Mouse (Mus musculus): ENCODE measurements at regions not wholly inside any gene's neighbourhood (a gene's known extent, or its start where the extent isn't known, plus 50 kb on each side); places are given as distances from the start of the nearest gene placed in this dataset.

DNA sequence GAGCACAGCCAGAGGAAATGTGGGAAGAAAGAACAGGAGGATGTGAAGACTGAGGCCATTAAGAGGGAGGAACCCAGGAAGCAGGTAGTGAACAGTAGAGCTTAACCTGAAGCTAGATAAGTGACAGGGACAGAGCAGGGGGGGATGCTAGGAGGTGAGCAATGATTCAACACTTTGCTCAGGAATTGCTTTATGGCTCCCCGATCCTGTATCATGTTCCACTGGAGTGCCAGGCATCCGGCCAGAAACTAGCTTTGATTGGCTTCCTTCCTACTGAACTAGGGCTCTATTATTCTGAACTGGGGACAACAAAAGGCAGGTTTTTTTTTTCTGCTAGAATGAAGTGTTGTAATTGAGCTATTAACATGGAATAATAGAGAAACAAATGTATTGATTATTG, 493.1 kb upstream of the Fat3 start:
- peak; percentile 25 to 57 for DNase-seq

DNA sequence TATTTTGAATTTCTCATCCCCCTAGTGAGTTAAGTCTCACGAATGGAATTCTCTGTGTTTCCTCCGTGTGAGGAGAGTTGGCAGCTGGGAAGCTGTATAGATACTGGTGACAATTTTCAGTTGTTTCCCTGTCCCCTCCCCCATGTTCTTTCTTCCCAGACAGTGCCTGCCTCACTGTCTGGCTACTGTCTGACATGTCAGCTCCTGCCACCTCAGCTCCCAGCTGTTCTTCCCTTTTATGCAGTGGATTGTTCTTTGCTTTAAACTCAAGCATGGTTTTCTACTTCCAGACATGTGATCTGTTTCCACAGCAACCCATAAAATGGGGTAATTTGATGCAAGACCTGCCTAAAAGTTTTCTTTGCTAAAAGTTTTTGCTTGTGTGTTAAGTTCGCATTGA, 487.0 kb upstream of the Fat3 start:
- DNase-seq = no peak

DNA sequence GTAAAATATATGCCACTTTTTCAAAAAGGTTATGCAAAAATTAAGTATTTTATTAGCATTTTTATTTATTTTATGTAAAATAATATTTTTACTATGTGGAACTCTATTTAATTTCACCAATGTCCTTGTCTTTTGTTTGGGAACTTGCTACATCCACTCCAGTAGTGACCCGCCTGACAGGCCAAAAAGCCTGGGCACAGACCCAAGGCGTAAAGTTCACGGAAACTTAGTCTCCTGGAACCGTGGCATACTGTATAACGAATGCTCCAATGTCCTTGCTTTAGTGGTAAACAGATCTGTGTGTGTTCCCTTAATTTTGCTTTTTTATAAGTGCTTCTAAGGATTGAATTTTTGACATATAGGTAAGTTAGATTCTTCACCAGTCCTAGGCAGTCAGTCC, 476.2 kb upstream of the Fat3 start:
- no peak for DNase-seq

DNA sequence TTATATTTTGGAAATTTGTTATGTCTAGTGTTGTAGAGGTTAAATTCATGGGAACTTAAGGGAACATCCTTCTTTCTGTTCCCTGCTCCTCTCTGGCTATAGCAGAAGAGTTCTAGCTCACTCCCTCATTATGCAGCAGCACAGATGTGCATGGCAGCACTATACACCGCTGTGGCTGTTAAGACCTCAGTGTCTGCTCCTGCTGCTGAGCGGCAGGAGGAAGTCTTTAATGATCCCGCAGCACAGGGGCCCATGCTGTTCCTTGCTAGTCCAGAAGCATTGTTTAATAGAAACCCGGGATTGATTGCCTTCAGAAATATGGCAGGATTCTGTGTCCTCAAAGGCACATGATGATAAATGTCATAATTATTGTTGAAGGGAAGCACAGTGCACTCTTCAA, 469.3 kb upstream of the Fat3 start:
- no peak for DNase-seq

DNA sequence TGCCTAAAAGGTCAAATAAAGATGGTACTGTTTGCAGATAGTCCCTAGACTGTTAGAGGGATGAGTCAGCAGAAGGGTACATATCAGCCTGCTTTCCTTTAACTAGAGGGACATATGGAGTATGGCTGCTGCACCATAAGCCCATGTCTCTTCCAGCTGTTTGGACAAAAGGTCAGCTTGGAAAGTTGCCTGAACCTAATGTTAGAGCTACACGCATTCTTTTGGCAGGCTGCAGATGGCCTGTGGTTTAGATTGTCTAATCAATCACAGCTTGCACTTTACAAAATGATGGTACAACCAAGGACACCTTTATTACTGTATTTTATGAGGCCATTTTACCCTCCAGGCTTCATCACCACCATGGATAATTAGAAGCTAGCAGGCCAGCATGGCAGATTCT, 432.5 kb upstream of the Fat3 start:
- DNase-seq = no peak

DNA sequence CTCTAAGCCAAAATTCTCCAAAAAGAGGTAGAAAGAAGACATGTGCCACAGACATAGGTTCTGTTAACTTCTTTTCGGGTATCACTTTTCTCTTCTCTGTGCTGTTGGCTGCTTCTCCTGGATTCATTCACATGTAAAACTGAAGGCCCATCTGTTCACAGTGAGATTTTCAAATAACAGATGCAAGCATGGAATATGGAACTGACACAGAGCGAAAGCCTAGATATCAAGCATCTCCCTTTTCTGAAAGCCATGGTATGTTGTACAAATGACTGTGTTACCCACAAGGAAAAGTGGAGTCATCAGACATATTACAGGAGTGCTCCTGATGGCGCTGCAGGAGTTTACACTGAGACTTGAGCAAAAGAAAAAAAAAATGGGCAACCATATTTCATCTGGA, 430.5 kb upstream of the Fat3 start:
- DNase-seq = no peak

DNA sequence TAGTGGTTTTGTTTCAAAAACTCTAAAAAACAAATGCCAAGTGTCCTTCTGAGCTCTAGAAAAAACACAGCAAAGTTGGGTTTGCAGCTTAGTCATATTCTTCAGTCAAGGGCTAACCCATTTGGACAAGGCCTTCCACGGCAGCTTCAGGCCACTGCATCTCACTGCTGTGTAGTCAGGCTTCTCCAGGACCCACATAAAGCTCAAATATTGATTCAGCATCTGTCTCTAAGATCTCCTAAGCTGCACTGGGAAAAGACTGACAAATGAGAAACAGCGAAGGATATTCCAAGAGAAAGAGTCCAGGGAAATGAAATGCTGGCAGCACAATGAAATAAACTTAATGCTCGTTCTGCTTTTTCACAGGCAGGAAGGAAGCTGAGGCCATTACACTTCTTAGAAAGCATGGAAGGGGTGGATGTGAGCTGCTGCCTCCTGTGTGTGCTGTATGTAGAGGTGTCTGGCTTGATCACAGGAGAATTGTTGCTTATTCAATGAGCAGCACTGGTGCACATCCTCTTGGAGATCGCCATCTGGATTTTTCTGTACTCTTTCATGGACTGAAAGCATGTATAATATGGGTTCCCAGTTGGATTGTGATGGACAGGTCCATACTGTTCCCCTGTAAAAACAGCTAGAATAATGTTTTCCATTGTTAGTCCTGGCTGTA, 425.4 kb upstream of the Fat3 start:
- no peak for DNase-seq

DNA sequence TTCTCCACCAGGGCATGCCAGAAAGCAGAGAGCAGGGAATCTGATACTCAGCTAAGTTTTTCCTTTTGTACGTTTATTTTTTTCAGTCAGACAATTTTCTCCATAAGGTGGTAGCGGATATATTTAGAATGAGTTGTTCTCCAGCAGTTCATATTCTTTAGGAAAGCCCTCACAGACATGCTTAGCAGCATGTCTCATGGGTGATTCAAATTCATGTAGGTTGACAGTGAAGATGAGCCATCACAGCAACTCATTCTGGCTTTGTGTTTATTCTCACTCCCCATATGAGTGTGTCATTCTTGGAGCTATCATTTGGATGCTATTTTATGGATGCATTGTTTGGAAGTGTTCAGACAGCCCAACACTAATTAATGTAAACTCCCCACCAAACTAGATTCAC, 424.2 kb upstream of the Fat3 start:
- no peak for DNase-seq

DNA sequence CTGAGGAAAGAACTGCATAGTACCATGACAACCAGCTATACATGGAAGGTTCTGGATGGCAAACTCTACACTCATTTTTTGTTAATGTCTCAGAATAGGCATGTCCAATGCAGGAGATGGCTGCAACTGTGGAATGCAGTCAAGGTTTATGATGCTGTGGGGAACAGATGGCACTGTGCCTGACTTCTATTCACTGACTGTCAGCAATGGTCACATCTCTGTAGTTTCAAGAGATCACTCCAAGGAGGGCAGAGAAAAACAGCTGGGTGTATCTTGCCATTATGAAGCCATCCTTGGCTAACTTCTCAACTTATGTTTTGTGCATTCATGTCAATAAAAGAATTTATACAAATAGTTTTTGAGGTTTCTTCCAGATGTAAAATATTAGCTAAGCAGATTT, 405.1 kb upstream of the Fat3 start:
- DNase-seq = no peak

DNA sequence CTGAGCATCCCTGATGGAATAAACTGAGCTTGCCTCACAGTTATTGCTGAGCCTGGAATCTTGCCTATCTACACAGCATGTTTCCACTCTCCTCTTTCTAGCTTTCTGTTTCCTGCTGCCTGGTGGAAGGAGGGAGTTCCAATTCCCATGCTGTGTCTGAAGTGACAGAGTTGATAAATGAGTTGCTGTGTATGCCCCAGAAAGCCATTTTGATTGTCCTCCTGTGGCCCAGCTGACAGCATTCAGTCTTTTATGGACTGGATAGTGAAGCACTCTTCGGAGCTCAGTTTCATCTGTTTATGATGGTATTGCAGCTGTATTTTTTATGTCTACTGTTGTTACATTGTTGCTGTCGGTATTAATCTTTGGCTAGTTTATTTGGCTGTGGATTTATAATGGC, 398.0 kb upstream of the Fat3 start:
- no peak for DNase-seq

DNA sequence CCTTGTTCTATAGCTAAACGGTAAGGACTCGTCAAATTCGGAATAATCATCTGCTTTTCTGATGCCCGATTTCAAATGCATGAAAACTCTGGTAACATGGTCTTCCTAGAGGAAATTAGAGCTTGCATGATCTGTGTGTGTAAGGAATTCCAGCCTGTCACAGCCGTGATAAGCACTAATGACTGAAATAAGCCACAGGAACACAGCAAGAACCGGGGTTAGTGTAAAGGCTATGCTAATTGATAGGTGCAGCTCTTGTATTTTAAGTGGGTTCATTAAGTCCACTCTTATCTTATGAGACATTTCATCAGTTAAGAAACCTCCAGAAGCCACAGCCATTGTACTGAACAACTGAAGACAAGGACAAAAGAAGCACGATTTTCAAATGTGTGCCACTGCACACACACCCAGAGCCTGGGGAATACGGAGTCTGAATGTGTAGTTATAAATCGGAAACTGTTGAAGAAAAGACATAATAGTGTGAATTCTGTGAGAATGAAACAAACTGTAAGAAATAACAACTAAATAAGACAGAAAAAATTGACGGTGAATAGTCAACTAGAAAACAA, 351.5 kb upstream of the Fat3 start:
- DNase-seq = no peak

DNA sequence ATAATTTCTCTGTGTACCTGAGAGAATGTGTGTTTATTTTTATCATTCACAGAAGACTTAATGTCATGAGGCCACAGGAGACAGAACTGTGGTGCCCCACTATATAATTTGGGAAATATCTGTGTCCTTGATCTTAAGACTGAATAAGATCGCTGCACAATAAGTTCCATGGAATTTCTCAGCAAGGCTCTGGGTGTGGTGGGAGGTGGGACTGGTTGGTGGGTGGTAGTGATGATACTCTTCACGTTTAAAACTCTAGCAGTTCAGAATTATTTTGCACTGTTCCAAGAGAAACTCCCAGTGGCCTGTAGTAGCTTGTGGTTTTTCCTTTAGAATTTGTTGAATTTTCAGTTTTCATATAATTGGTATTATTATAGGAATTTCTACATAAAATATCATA, 307.4 kb upstream of the Fat3 start:
- no peak for DNase-seq

DNA sequence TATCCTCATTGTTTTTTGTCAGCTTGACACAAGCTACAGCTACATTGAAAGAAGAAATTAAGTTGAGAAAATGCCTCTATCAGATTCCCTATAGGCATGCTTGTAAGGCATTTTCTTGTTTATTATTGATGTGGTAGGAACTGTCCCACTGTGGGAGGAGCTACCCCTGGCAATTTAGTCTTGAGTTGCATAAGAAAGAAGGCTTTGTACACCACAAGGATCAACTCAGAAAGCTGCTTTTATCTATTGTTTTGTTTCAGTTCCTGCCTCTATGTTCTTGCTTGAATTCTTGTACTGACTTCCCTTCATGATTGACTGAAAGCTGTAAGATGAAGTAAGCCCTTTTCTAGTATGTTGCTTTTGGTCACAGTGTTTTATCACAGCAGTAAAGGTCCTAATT, 271.8 kb upstream of the Fat3 start:
- DNase-seq = no peak

DNA sequence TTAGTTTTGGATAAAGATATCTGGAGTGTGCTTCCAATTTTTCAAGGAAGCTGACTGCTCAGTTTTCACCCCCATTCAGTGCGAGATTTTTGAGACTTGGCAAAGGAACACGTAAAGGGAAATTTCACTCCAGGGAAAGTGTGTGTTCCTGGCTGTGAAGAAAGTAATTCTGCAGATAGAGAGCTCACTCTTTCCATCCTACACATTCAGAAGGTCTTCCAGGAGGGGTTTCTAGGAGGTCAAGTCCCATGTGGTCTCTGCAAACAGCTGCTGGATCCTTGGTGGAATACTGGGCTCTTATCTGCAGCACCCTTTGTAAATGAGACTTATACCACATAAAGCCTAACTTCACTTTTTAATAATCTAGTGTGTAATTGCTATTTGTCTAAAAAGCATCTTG, 226.6 kb upstream of the Fat3 start:
- DNase-seq = no peak

DNA sequence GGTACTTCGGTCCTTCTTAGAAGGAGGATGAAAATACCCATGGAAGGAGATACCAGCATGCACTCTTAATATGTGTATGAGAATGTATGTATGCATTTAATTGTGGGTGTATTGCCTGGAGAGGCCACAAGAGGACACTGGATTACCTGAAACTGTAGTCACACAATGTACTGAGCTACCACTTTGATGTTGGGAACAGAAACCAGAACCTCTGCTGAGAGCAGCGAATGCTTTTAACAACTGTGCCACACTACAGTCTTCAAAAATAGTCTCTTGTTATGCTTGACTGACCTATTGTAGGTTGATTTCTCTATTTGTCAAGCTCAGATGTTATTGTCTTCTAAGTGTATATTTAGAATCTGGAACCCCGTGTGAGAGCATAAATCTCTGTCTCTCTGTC, 201.3 kb upstream of the Fat3 start:
- DNase-seq = no peak

DNA sequence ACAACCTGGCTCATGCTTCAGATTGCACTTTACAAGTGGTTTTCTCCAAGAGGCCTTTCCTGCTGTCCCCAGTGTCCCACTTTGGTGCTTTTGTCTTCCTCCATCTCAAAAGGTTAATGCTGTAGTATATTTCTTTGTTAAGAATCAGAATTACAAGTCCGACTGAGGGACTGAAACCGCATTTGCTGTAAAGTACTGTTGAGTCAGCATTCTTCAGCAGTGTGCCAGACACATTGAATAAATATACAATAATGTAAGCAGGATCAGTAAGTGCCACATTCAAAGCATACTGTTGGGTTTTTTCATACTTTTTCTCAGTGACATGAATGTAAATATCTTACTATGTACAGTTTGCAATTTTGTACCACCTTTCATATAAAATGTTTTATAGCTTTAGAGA, 160.4 kb upstream of the Fat3 start:
- no peak for DNase-seq

DNA sequence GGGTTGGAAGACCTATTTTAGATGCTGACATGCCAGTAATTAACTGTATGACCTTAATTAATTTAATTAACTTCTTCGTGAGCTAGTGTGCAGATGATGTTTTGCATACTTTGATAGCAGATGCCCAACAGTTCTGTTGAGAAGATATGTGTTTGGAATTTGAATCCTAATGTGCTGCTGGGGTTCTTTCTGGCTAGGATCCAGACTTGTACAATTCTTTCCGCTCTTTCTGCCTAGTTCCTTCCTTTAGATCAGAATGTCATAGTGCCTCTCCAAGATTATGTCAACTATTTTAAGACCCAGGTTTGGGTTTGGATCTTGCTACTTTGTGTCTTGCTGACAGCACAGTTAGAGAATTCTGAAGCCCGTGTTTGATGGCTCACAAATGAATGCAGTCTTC, 159.9 kb upstream of the Fat3 start:
- no peak for DNase-seq
